Mouse (Mus musculus): ENCODE results near the gene Rap1gap2. TPM values are rescaled to one million over a fixed set of nuclear protein-coding genes. Genes with fewer than 3 reads are reported as not detected.

The Rap1gap2 gene
- 8.8 and 8.9 TPM in 2 replicates for polyA plus RNA-seq (2012; rRNA removed)

DNA sequence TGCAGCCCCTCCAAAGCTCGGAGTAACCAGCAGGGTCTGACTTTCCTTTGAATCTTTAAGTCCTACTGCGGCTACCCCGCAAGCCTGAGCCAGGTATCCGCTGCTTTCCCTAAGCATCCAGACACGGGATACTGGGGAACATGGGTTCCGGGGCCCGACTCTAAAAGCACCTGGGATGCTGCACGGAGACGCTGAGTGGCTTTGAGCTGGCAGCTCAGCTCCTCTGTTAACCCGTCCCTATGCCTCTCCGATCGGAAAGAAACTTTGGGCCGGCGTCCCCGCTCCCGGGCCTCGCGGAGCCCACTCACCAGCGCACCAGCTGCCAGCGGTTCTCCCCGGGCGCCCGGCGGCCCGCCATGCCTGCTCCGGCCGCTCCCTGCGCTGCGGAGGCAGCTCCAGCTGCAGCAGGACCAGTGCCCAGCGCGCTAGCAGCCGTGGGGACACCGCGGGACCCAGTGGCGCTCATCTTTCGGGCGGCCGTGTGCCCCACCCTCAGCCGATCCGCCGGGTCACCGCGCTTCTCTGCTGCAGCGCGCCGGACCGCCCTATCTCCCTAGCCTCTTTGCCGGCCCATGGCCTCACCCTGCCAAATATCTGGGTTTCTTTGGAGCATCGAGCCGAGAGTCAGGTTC, at the start of gene Rap1gap2:
Gene Rap1gap2, minus strand, starts transcription at position 371 of the 632 bp plus-strand sequence.

DNA sequence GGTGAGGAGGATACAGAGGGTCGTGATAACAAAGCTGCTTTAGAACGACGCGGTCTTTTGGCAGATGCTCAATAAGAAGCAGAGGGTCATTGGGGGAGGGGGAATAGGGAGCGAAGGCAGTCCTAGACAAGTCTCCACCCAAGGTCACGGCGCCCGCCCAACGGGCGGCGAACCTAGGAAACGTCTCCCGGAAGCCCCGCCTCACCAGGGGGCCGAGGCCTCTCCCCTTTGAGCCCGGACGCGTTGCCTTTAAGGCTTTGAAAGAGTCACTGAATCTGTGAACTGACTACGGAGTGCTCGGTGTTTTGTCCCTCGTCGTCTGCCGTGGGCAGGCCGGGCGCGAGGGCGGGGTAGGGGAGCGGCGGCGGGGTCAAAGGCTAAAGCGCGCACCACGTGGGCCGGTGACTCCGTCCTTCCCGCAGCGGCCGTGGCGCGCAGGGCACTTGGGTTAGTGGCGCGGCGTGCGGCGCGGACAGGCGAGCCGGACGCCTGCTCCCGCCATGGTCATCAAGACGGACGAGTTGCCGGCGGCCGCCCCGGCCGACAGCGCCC, 38.5 kb upstream of the Rap1gap2 start, which contains the start of gene Cluh:
Gene Cluh, plus strand, starts transcription at position 401 of the 552 bp plus-strand sequence.

DNA sequence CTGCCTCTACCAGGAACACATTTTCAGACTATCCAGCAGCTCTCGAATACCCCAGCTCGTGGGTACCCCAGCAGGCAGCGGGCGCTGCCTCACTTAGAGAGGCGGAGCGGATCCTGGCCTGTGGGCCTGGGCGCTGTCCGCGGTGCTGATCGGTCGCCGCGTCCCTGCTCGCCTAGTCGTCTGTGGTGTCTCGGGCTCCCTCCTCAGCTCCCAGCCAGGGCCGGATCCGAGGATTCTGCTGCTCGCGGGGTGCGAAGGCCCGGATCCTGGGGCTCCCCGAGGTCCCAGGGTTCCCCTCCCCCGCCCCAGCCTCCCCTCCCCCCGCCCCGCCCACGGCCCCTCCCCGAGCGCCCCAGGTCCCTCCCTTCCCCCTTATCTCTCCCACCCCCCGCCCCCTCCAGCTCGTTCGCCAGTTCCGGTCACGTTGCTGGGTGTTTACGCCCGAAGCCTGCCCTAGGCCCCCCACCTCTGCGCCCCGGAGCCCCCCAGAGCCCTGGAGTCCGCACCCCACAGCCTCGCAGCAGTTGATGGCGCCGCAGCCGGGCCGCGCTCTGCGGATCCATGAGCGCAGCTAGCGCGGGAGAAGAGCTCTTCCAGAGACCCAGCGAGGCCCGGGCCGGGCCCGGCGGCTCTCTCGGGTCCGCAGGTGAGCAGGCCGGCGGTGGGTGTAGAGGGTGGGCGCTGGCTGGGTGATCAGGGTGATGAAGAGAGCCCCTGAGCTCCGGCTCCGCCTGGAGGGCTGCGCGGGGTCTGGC, 8.7 kb upstream of the Rap1gap2 start, which contains the start of gene Ccdc92b:
Gene Ccdc92b, plus strand, starts transcription at position 405 of the 755 bp plus-strand sequence.

DNA sequence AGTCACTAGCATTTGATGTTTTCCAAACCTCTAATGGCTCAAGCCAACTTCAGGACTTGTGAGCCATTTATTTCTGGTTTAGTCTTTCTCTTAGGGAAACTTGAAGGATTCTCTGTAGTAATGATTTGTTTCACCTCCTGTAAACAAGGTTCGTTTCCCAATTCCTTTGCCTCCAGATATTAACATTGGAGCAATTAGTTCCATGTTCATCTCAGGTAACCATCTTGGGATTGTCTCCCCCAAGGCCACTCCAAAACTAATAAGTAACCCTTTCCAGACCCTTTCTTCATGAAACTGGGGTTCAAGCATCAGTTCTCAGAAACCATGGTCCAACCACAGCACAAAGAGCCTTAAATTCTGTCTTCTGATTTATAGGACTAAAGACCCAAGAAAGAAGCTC, 248.9 kb downstream of the Rap1gap2 start, which contains the start of gene Olfr412:
Gene Olfr412, plus strand, starts transcription at position 301 of the 400 bp plus-strand sequence.

DNA sequence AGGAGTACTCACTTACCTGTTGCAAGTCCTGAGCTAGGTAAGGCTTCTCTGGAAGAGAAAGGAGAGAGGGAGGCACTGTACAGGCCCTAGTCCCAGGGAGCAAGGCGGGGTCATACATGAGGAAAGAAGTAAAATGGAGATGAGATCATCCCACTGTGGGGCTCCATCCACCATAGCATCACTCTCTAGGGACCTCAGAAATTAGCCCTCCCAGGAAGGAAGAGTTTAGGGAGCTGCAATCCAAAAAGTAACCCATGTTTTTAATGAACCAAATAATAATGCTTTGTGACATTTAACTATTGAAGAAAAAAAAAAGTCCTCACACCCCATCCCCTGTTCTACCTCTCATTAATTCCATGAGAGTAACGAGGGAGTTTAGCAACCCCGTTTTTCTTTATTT, 258.2 kb downstream of the Rap1gap2 start, which contains the start of gene Olfr411:
Gene Olfr411, minus strand, starts transcription at position 101 of the 400 bp plus-strand sequence.

DNA sequence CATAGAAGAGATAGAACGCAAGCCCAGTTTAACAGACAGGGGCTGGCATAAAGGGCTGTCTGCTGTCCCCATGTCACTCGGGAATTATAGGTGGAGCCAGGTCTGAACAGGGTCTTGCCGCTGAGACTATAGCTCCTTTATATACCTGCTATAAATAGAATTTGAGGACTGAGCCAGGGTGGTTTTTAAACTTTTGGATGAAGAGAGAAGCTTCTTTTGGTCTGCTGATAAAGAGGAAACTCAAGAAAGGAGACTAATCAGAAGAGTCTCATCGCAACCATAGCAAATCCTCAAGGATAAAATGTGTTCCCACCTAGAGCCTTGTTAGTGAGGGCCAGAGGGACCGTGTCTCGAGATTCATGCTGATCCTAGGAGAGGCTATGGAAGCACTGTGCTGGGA, 272.8 kb downstream of the Rap1gap2 start, which contains the start of gene Olfr410:
Gene Olfr410, minus strand, starts transcription at position 101 of the 400 bp plus-strand sequence.

Other genes with a start within 250 kb of the Rap1gap2 start
- not detected in 2 replicates for gene Olfr412, start 248.8 kb downstream of the Rap1gap2 start, polyA plus RNA-seq (2012; rRNA removed)
- 0.59 and 0.94 TPM in 2 replicates for gene Ccdc92b, start 8.7 kb upstream of the Rap1gap2 start, polyA plus RNA-seq (2012; rRNA removed)
- 74.1 and 83.5 TPM in 2 replicates for gene Cluh, start 38.6 kb upstream of the Rap1gap2 start, polyA plus RNA-seq (2012; rRNA removed)
- gene Pafah1b1, start 113.8 kb upstream of the Rap1gap2 start, polyA plus RNA-seq (2012; rRNA removed), result 10.7 and 12.3 TPM in 2 replicates
- gene Mettl16, start 159.9 kb upstream of the Rap1gap2 start, polyA plus RNA-seq (2012; rRNA removed), result 4.0 and 6.9 TPM in 2 replicates
- 22.8 and 31.3 TPM in 2 replicates for gene Mnt, start 220.0 kb upstream of the Rap1gap2 start, polyA plus RNA-seq (2012; rRNA removed)

All from ovary, adult 2 months (tissue).